Mouse (Mus musculus) kidney, adult 9 months (tissue): ENCODE data around the gene C1s1.
"Not testable (repeated sequence)": the region's sequence is repeated elsewhere in the genome, so short reads cannot be mapped to it uniquely, and the experiment has no call there.

Experiments
- DNase-seq: peaks from one replicate; pipeline ENCODE4 v3.0.0; 2022

The C1s1 gene

GRCm38 (mm10) chr6:124542284-124542683, at the start of gene C1s1:
C1s1 (minus strand) TSS chr6:124542359.
- peak; percentile 75 for DNase-seq

- DNase-seq, result no peak
These were observed 46.6 kb upstream of the C1s1 start for GRCm38 (mm10) chr6:124588771-124589170.

GRCm38 (mm10) chr6:124586266-124586665, 44.1 kb upstream of the C1s1 start:
- no peak for DNase-seq

- no peak for DNase-seq
These were observed 43.6 kb upstream of the C1s1 start for GRCm38 (mm10) chr6:124585761-124586160.

- no peak for DNase-seq
These were observed 42.8 kb upstream of the C1s1 start for GRCm38 (mm10) chr6:124584935-124585334.

- DNase-seq, result no peak
These were observed 40.1 kb upstream of the C1s1 start for GRCm38 (mm10) chr6:124582231-124582630.

- not testable (repeated sequence) for DNase-seq
These were observed 38.0 kb upstream of the C1s1 start for GRCm38 (mm10) chr6:124580155-124580554.

- DNase-seq, result not testable (repeated sequence)
These were observed 33.1 kb upstream of the C1s1 start for GRCm38 (mm10) chr6:124575155-124575678.

- DNase-seq, result peak; percentile 68
These were observed 27.9 kb upstream of the C1s1 start, which contains the start of gene C1rb for GRCm38 (mm10) chr6:124570026-124570425. C1rb (plus strand) TSS chr6:124570294.

- not testable (repeated sequence) for DNase-seq
These were observed 19.5 kb upstream of the C1s1 start for GRCm38 (mm10) chr6:124561611-124562010.

GRCm38 (mm10) chr6:124561156-124561555, 19.0 kb upstream of the C1s1 start:
- not testable (repeated sequence) for DNase-seq

GRCm38 (mm10) chr6:124555956-124556355, 13.8 kb upstream of the C1s1 start:
- DNase-seq, result not testable (repeated sequence)

GRCm38 (mm10) chr6:124552766-124553165, 10.6 kb upstream of the C1s1 start:
- DNase-seq, result no peak

GRCm38 (mm10) chr6:124549023-124549550, 6.9 kb upstream of the C1s1 start:
- no peak for DNase-seq

GRCm38 (mm10) chr6:124547979-124548378, 5.8 kb upstream of the C1s1 start:
- DNase-seq, result not testable (repeated sequence)

- DNase-seq, result no peak
These were observed 3.3 kb upstream of the C1s1 start for GRCm38 (mm10) chr6:124545425-124545824.

- DNase-seq, result peak; percentile 26
These were observed 2.3 kb upstream of the C1s1 start for GRCm38 (mm10) chr6:124544466-124544865.

GRCm38 (mm10) chr6:124541176-124541575, 983 bp downstream of the C1s1 start:
- DNase-seq, result not testable (repeated sequence)

GRCm38 (mm10) chr6:124536125-124536829, 5.9 kb downstream of the C1s1 start:
- not testable (repeated sequence) for DNase-seq

- DNase-seq, result no peak
These were observed 11.1 kb downstream of the C1s1 start for GRCm38 (mm10) chr6:124531077-124531476.

- DNase-seq, result no peak
These were observed 14.3 kb downstream of the C1s1 start for GRCm38 (mm10) chr6:124527881-124528280.

- not testable (repeated sequence) for DNase-seq
These were observed 20.1 kb downstream of the C1s1 start for GRCm38 (mm10) chr6:124522082-124522481.

- DNase-seq, result not testable (repeated sequence)
These were observed 24.4 kb downstream of the C1s1 start for GRCm38 (mm10) chr6:124517733-124518132.

GRCm38 (mm10) chr6:124512355-124512836, 29.8 kb downstream of the C1s1 start, which contains the start of gene C1ra:
C1ra (plus strand) TSS chr6:124512405.
- DNase-seq, result peak; percentile 77
